Mouse (Mus musculus) heart, postnatal 10 days (tissue): ENCODE measurements around the gene AU018091. TPM values are rescaled to one million over a fixed set of nuclear protein-coding genes. Genes with fewer than 3 reads are reported as not detected.
"Not testable (repeated sequence)": the region's sequence is repeated elsewhere in the genome, so short reads cannot be mapped to it uniquely, and the experiment has no call there.

Experiments used
- DNase-seq, 2 experiments: peaks; one replicate each; pipeline ENCODE4 v3.0.0; 2021
- intact Hi-C: fragments of 180-260 bp; cut with DNase I; formaldehyde crosslinking; loops from one replicate; pipeline ENCODE4 v1.15.1; 2025
- microRNA-seq, 2 experiments: library from miRNA; unstranded; fragments of <30 nt; microRNA quantifications; one replicate each; pipeline ENCODE4 v1.2.0; 2022
- total RNA-seq, 2 experiments: library from RNA; stranded (reverse); gene quantifications; 2 replicates each; pipeline ENCODE4 v1.2.3; 2021

The AU018091 gene
- total RNA-seq, 2 experiments from 2014 or later = not detected

DNA sequence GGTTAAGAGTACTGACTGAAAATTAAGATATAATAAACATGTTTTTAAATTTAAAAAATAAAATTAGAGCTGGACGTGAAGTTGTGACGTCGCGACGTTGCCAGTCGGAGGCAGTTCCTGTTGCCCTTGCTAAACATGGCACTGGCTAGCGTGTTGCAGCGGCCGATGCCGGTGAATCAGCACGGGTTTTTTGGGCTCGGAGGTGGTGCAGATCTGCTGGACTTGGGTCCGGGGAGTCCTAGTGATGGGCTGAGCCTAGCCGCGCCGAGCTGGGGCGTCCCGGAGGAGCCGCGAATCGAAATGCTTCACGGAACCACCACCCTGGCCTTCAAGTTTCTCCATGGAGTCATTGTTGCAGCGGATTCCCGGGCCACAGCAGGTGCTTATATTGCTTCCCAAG, 12.0 kb upstream of the AU018091 start:
- intact Hi-C loops, DNase-seq: not testable (repeated sequence)

DNA sequence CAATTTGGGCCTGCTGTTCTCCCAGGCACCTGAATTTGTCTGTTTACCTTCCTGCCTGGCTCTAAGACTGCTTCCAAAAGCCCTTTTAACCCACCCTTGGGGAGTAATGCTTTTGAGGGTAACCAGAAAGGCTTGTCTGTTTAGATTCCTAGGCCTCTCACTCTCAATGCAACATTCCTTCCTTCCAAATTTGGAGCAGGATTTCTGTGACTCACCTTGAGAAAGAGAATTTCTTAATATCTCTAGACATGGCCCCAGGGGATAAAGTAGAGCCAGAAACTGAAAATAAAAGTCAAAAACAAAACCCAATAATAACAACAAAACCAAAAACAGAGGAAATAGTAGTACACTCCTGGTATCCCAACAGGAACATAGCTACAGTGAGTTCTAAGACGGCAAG, 707 bp downstream of the AU018091 start:
- DNase-seq = no peak
- intact Hi-C loops = no loop called here

DNA sequence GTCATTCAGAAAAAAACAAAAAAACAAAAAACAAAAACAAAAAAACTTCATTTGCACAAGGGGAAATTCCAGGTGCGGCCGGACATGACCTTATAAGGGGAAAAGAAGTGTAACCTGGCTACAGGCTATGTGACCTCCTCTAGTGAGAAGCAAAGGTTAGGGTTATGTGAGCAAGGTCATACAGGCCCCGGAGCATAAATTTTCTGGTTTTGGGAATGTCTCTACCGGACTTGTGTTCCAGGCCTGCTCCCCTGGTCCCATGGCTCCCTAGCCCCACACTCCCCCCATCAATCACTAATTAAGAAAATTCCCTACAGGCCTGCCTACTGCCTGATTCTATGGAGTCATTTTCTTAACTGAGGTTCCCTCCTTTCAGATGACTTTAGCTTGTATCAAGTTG, 2.7 kb downstream of the AU018091 start:
- no peak for DNase-seq
- intact Hi-C loops = no loop called here

DNA sequence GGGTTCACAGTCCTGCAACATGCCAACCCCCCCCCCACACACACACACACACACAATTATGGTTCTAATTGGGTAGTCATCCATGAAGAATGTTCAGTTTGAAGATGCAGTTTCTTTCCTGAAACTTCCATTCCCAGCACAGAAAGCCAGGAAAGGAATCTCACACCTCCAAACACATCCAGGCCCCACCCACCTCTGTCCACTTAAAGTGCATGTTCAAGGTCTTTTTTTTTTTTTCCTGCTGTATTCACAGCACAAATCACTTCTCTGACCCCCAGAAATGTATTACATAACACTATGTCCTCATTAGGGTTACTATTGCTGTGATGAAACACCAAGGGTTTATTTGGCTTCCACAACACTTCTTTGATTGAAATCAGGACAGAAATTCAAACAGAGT, 4.0 kb downstream of the AU018091 start:
- no peak for DNase-seq
- intact Hi-C loops = no loop called here

DNA sequence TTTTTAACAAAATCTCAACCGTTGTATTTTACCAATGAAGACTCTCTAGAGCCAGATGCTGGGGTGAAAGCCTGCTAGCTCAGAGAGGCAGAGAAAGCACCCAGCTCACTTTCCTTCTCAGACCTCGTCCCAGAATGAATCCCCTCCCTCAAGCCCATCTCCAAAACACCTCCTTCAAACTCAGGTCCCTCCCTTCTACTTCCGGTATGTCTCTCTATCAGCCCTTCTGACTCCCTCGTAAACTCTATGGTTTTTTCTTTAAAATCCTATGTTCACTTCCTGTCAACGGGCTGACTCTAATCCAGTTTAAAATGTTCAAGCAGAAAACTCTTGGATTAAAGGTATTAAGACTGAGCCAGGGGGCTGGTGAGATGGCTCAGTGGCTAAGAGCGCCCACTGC, 4.6 kb downstream of the AU018091 start:
- intact Hi-C loops = no loop called here
- no peak for DNase-seq

DNA sequence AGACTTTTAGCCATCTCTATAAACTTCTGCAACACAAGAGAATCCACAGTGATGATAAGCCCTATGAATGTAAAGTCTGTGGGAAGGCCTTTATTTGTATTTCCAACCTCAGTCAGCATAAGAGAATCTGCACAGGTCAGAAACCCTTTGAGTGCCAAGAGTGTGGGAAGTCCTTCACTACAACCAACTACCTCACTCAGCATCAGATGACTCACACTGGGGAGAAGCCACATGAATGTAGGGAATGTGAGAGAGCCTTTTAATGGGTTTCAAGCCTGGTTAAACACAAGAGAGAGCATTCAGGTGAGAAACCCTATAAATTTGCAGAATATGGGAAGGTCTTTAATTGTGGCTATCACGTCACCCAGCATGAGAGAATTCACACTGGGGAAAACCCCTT, 18.6 kb downstream of the AU018091 start:
- intact Hi-C loops = no loop called here
- DNase-seq = no peak

DNA sequence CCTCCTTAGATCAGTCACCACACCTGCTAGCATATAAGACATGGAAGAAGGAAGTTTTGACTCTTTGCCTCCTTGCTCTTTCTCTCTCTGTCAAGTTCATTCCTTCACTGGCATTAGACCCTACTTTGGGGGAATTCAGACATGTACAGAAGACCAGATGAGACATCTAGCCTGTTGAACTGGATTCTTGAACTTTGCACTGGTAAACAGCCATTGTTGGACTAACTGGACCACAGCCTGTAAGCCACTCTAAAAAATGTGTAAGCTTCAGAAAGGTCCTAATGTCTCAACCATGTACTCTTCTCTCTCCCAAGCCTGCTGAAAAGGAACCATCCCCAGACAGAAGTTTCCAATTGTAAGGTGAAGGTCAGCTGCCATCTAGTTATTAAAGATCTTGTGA, 22.9 kb downstream of the AU018091 start:
- DNase-seq = no peak
- intact Hi-C loops = no loop called here

DNA sequence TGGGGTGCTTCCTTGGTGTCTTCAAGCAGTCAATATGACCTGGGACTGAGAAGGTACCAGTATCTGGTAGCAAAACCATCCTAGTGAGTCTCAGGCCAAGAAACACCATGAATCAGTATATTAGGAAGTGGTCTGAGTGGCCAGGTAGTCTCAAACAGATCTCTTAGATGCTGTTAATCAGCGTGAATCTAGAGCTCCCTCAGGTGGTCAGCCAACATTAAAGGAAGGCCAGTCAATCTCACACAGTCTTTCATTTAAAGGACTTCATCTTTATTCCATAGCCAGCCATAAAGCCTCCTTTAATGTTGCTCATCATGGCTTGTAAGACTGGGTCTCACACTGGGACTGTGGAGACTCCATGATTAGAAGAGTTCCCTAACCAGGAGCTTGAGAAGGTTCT, 25.7 kb downstream of the AU018091 start:
- no peak for DNase-seq
- intact Hi-C loops = no loop called here

DNA sequence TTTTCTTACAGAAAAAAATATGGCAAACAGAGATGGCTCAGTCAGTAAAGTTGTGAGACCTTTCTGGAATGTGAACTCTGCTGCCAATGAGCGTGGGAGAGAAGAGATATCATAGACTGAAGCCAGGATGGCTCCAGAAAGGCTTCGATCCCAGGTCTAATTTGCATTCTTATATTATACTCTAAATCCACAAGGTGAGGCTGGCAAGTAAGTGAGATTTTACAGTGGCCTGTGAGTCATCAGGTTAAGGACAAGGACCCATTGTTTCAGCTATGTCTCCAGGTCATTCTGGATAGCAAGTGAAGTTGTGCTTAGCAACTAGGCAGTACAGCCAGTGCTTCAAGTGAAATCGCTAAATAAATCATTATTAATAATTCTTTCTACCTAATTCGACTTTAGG, 33.4 kb downstream of the AU018091 start:
- intact Hi-C loops = no loop called here
- no peak for DNase-seq

DNA sequence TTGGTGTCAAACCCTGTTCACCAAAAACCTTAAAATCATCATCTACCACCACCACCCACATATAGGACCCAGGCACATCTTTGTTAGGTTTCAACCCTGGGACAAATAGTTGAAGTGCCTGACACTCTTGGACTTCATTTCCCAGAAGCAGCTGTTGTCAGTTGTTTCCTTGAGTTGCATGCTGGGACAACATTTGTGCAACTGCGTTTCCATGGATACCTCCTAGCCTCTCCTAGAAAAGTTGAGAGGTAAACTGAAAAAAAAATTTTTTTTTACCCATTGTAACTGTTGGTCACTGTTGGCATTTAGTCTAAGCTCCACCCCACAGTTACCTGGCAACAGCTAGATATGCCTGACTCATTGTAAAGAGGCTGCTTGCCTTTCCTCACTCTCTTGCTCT, 34.3 kb downstream of the AU018091 start:
- intact Hi-C loops = no loop called here

DNA sequence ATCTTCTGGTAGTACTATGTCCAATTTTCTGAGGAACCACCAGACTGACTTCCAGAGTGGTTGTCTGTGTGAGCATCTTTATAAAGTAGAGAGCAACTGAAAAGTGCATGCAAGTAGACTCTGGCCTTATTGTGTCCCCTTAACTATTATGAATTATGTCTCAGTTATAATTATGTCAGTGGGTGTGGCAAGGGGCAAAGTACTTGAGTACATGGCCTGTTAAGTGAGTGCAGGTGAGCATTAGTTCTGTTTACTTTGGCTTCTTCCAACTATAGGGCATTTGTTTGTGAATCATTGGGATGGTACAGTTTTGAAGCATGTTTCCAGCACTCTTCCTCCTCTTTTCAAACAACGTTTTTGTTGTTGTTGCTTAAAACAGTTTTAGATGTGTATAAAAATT, 38.7 kb downstream of the AU018091 start:
- DNase-seq = no peak
- intact Hi-C loops = no loop called here

More for the DNA sequence above, 34.3 kb downstream of the AU018091 start:
- no peak for DNase-seq

DNA sequence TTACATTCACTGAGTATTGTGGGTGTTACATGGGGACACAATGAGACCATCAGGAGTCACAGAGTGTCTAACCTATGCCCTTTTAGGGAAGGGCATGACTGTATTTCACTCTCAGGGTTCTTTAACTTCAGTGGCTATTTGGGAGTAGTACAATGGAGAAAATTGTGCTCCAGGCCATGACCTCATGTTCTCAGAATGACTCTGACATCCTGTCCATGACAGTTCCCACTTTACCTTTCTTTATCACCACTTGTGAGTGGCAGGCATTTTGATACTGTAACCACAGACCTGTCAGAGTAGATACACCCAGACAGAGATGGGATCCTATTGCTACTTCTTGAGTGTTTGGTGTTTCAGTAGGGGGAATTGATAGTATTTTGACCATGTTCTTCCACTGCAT, 40.4 kb downstream of the AU018091 start:
- intact Hi-C loops, DNase-seq: not testable (repeated sequence)

DNA sequence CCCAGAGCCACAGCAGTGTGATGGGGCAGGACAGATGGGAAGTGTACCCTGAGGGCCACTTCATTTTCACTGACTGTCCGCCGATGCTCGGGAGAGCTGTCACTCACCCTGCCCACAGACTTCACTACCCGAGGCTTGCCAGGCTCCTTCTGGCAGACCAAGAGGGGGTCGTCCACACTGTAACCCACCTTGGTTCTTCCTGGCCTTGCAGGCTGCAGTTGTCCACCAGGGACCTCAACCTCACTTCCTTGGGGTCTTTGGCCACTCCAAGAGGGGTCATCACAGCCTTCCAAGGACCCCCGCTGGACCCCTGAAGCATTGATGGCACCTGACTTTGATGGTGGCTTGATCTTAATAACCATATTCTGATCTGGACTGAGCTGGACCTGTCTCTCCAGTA, 57.8 kb downstream of the AU018091 start:
- DNase-seq, intact Hi-C loops: not testable (repeated sequence)

DNA sequence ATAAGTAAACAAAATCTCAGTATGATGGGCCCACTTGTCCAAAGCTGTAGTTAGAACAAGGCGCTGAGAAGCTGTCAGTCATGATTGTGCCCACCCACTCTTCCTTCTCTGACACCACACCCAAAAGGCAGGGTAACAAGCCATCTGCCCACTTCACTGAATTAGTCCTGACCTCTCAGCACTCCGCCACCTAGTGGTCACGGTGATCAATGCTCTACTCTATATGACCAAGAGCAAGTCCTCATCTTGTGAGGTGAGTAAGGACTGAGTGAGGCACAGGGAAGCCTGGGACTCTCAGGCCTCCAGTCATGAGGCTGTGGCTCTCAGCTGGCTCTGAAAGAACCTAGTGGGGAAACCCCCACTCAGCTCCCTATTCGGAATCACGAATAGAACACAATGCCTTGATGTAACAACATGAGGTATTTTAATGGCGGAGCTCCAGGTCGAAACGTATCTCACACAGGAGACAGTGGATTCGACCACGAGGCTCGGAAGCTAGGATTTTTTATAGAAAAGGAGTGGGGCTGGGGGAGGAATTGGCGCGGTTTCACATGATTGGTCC, 62.4 kb downstream of the AU018091 start:
- intact Hi-C loops, DNase-seq: not testable (repeated sequence)

Small RNA genes within 50 kb of the gene (microRNA-seq; reads per million reads assigned to microRNA genes)
- gene Mir290a = 0 reads per million in 2 experiments
- gene Mir290b = 0 reads per million in 2 experiments
- gene Mir291a = 0 reads per million in 2 experiments
- 0 reads per million in 2 experiments for gene Mir292
- 0 reads per million in 2 experiments for gene Mir292b

Other genes starting within 250 kb of the AU018091 start
- gene Nlrp12, start 80.5 kb upstream of the AU018091 start, total RNA-seq = under 1 TPM; 0.07 to 0.10 TPM
- gene Myadm, start 119.9 kb upstream of the AU018091 start, total RNA-seq = 100 to 1,000 TPM; 266 to 279 TPM
- 1 to 10 TPM; 3.4 to 6.9 TPM for gene Prkcg, start 120.0 kb upstream of the AU018091 start, total RNA-seq
- gene Cacng7, start 163.8 kb upstream of the AU018091 start, total RNA-seq = 1 to 10 TPM; 7.7 to 9.7 TPM
- not detected for gene Cacng8, start 221.5 kb upstream of the AU018091 start, total RNA-seq